Mouse (Mus musculus): ENCODE measurements around the gene Cul7.
A peak's percentile ranks its signal among the peaks of the same experiment; 100 is the strongest.

Cul7 gene

DNA sequence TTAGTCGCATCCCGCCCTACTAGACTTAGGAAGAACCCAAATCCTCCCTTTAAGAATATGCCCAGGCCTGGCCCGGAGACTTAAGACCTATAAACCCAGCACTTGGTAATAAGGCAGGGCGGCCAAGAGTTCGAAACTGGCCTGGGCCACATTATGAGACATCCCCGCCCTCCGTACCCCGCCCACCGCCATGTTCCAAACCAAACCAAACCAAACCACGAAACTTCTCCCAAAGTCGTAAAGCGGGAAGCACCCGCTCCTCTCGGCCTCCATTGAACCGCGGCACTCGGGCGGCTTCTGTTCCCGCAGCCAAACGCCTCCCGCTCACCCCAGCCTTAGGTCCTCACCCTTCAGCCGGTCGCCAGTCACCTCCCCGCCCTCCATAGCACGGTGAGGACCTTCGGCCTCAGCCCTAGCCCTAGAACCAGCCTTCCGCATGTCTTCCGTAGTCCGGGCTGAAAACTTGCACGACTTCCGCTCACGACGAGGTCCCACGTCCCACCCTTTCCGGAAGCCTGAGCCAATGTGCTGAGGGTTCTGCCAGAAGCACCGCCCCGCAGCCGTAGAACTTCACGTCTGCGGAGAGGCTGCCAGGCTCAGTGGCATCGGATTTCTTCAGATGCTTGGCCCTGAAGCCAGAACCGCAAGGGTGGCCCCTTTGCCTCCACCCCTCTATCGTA, 23.9 kb downstream of the Cul7 start, which contains the start of gene Rrp36:
Rrp36 (minus strand) TSS at position 503 of the 680 bp plus-strand sequence.
- peak; percentile 90 for DNase-seq (ENCODE audit: extremely low spot score, low spot score)

DNA sequence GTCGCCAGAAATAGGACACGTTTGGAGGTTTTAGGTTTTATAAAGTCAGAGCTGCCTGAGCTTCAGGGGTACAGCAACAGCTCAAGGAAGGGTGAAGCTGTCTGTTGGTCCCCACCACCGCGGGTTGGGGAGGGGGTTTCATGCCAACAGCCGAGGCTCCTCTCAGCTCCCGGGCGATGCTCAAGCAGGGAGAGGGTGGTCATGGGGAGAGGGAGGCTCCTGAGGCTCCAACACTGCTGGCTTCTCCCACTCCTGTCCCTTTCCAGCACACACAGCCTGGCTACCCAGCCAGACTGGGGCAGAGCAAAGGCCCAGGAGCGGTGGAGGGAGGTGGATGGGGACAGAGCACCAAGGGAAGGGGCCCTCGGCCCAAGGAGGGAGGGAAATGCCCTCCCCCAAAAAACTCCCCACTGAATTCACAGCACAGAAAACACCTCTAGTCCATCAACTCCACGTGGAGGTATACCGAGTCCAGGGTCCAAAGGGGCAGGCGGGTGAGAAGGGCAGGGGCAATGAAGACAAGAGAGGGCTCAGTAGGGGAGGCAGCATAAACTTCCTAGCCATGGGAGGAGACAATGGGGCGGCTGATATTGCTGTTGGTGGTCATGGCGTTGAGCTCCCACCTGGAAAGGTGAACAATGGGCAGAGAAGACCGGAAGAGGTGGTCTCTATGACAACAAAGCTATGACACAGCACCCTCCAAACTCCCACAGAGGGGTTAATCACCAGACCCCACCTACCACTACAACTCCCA, 24.6 kb downstream of the Cul7 start:
- DNase-seq (ENCODE audit: extremely low spot score, low spot score): no peak

DNA sequence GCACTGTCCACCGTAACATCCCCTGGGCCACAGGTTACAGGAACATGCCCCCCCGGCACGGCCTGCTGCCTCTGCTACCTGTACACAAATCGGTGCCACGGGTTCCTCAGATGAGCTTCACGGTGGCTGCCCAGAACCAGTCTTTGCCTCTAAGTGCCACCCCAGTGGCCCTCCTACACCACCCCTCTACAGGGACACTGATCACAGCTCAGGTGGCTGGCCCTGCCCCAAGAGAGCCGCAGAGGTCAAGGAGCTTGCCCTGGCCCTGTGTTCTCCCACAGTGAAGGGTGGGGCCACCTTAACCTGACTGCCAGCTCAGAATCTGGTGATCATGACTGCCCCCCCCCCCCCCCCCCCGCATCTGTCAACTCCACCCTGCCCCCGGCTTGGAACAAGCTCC, 28.3 kb downstream of the Cul7 start, which contains the start of gene Mea1:
Mea1 (plus strand) TSS at position 378 of the 400 bp plus-strand sequence.
- DNase-seq (ENCODE audit: extremely low spot score, low spot score): no peak

DNA sequence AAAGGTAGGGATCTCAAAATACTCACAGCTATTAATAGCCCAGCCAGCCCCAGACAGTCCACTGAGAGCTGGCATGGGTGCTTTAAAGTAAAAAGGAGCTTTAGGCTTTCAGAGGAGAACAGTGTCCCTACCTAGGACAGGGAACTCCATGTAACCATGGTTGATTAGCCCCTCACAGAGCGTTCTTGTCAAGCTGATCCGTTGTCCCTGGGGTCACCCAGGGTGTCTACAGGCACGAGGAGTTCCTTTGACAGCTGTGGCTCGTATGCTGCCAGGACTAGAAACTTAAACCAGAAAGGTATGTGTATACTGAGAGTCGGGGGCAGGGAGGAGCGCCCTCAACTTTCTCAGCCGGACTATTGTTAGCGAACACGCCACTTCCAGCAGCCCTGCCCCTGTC, 28.8 kb downstream of the Cul7 start:
- DNase-seq (ENCODE audit: extremely low spot score, low spot score): no peak

DNA sequence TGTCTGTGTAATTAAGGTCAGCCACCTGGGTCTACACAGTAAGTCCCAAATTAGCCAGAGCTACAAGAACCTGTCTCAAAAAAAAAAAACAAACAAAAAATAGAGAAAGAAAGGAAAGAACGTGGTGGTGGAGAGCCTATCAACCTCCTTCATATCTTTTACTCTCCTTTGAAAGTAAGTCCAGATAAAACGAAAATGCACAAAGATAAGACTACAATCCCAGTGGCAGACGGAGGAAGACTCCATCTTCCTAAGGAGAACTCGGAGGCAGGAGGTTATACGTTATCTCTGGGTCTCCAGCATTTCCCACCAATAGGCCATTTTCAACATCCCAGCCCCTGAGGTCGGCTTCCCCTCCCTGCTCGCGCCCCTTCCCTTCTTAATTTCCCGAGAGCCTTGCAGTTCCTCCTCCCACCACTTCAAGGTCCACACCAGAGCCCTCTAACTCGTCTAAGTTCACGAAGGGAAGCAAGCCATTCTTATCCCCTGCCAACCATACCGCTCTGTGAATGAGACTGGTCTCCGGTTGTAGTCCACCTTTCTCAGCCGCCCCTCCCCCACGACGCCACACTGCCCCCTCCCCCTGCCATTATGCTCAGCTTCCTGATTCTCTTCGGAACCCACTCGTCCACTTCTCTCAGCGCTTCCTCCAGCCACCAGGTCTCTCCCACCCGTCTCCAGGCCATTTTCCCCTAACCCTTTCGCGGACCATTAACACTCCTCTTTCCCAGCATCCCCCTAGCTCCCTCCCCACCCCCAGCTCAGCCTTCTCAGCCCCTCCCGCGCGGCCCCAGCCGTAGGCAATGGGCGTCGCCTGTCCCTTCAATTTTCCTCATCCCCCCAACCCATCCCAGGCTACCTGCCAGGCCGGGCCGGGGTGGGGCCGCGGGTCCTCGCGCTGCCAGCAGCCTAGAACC, 30.0 kb downstream of the Cul7 start:
- DNase-seq (ENCODE audit: extremely low spot score, low spot score): no peak

DNA sequence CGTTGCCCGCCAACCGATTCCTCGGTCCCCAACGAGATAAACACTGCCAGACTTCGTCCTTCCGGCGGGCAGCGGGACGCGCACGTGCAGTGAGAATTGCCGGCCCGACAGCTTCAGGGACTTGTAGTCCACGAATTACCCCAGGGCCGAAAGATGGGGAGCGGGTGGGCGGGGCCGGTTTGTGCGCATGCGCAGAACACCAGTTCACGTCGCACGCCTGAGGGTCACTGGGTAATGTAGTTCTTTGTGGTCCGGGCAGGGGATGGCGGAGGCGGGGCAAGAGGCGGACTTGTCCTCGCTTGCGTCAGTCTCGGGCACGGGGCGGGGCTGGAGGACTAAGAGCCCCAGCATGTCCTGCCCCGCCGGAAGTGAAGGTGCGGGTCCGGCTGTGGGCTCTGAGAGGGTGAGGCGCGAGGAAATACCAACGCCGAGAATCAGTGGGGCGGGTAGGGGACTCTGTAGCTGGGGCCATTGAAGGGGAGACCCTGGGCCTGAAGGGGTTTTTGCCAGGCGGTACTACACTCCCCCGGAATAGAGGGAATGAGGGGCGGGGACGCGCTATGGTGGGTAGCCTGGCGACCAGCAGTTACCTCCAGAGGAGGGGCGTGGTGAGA, 30.7 kb downstream of the Cul7 start, which contains the start of gene Klhdc3:
Klhdc3 (minus strand) TSS at position 155 of the 614 bp plus-strand sequence.
- DNase-seq (ENCODE audit: extremely low spot score, low spot score): peak; percentile 100

DNA sequence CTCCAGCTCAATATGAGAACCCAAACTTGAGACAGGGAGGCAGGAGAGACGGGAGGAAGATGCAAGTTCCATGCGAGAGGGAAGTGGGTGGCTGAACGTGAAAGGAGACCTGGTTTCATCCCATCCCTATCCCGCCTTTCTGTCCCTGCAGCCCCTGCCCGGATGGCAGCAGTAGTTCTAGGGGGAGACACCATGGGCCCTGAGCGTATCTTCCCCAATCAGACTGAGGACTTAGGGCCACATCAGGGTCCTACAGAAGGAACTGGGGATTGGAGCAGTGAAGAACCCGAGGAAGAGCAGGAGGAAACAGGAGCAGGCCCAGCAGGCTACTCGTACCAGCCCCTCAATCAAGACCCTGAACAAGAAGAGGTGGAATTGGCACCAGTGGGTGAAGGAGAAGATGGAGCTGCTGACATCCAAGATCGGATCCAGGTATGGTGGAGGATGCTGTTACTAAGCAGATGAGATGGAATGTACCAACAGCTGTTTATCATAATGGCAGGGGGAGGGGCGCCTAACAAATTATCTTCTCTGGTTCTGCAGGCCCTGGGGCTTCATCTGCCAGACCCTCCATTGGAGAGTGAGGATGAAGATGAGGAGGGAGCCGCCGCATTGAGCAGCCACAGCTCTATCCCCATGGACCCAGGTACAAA, 31.5 kb downstream of the Cul7 start:
- no peak for DNase-seq (ENCODE audit: extremely low spot score, low spot score)

DNA sequence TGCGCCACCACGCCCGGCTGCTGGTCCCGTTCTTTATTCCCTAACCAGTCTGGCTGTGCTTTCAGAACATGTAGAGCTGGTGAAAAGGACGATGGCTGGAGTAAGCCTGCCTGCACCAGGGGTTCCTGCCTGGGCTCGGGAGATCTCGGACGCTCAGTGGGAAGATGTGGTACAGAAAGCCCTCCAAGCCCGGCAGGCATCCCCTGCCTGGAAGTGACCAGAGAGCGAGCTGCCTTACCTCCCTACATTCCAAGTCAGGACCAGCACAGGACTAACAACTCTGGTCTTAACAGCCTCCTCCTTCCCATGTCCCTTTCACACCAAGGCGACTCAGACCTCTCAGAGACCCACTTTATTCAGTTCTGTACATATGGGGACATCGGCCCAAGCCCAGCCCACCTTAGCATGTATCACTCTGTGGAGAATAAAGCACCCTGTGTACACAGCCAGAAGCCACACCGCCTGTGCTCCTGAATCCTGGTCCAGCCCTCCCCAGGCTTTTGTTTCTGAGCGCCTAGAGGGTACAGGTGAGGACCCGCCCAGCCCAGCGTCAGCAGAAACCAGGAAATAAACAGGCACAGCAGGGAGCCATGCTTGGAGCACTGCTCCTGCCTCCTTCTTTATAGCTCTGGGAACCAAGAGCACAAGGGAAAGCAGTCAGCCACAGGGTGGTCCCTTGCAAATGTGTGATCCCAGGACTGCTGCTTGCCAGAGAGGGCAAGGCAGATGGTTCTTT, 32.7 kb downstream of the Cul7 start:
- DNase-seq (ENCODE audit: extremely low spot score, low spot score): no peak

DNA sequence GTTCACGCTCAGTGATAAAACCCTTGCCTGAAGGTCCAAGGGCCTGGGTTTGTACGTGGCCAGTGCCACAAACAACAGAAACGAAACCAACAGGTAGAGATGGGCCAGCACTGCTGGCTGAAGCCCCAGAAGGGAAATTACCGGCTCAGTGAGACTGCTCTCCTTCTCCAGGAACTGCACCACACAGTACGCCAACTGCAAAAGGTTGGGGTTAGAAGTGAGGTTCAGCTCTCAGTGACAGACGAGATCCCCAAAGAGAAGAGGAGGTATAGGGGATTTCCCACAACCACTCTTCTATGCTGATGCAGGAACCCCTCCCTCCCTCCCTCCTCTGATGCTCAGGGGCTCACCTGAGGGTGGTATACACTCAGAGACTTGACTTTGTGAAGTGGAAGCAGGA, 35.8 kb downstream of the Cul7 start:
- no peak for DNase-seq (ENCODE audit: extremely low spot score, low spot score)

DNA sequence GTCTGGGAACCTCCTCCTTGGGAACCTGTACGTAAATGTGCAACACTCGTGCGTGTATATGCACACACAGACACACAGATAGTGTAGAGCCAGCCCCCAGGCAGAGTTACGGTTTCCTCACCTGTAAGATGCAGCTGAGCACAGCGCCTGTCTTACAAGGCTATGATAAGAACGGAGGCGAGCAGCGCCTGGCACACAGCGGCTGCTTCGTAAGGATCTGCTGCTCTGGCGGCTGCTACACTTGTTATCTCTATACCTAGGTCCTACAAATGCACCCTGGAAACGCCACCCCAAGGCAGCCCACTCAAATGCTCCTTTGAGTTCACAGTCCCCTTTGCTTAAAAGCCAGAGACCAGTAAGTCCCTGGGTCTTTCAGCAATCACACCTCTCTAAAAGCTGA, 40.5 kb downstream of the Cul7 start:
- DNase-seq (ENCODE audit: extremely low spot score, low spot score): no peak

DNA sequence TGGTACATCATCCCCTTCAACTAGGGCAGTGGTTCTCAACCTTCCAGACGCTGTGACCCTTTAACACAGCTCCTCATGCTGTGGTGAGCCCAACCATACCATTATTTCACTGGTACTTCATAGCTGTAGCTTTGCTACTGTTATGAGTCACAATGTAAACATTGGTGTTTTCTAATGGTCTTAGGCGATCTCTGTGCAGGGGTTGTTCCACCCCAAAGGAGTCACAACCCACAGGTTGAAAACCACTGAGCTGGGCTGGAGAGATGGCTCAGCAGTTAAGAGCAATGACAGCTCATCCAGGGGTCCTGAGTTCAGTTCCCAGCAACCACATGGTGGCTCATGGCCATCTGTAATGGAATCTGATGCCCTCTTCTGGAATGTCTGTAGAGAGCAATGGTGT, 41.3 kb downstream of the Cul7 start:
- no peak for DNase-seq (ENCODE audit: extremely low spot score, low spot score)

DNA sequence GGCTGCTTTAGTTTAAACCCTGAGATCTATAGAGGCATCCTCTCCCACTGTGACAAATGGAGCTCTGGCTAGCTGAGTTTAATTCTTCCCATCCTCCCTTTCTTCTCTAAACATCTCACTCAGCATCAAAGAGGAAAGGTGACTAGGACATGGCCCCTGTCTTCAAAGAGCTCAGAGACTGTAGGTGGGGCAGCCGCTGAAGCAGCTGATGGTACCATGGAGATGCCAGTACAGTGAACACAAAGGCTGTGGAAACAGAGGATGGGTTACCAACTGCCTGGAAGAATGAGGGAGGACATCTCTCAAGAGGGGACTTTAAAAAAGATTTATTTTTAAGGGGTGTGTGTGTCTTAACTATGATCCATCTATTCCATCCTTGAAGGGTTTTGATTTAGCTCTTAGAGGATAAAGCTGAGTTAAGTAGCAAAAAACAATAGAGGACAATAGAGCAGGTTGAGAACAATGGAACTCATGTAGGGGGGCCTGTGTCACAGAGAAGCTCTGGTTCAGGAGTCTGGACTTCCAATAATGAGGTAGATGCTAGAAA, 44.5 kb downstream of the Cul7 start:
- no peak for DNase-seq (ENCODE audit: extremely low spot score, low spot score)

DNA sequence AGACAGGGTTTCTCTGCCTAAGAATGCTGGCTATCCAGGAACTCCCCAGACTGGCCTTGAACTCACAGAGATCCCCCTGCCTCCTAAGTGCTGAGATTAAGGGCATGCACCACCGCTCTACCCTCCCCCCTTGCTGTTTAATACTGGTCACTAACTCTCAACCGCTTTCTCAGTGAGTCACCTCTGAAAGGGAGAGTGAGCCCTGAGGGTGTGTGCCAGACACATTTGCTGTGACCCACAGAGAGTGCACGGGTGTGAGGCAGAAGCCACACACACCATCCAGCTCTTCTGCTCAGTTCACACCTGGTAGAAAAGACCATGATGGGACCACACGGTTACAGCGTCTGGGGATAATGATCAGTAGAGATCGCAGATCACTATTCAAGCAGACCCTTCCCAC, 48.4 kb downstream of the Cul7 start:
- DNase-seq (ENCODE audit: extremely low spot score, low spot score): no peak

DNA sequence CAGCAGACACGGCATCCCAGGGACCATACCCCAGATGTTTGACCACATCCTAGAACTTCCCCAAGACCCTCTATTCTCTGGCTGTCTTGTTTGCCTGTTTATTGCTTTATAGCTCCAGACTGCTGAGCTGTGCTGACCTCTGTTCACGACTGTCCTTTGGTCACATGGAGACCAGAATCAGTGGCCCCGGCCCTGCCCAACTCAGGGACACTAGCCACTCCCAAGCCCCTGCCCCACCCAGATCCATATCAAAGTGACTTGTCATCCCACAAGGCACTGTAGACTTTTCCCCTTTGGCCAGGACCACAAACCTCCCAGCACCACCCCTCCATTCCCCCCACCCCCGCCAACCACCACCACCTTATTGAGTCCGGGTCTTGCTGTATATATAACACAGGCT, 49.1 kb downstream of the Cul7 start:
- DNase-seq (ENCODE audit: extremely low spot score, low spot score): no peak

DNA sequence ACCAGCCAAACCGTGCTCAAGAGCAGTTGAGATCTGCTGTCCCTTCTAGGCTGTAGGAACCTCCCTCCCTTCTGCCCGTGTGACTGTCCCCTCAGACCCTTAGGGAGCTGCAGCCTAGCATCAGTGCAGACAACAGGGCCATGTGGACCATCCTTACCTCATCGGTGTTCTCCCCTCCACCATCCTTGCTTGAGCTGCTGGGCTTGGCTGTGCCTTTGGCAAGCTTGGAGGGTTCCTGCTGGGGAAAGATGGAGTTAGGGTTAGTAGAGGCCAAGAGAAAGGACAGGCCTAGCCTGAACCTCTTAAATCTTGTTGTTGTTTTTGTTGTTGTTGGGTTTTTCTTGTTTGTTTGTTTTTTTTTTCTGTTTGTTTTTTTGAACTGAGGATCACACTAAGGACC, 49.8 kb downstream of the Cul7 start:
- no peak for DNase-seq (ENCODE audit: extremely low spot score, low spot score)

DNA sequence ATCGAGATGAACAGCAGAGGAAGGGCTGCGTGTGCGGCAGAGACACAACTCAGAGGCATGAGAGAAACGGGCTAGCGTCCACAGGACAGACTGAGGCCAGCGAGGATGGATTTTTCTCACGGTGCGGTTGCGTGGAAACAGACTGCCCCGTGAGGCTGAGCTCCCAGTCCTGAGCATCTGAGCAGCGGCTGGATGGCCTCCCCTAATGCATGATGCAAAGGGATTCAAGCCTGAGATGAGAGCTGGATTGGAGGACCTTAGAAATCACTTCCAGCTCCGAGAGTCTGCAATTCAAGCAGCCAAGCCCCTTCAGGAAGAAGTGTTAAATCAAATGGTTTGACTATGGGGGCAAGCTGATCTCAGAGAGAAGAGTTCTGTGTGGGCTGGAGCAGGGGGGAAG, 51.4 kb downstream of the Cul7 start:
- no peak for DNase-seq (ENCODE audit: extremely low spot score, low spot score)

DNA sequence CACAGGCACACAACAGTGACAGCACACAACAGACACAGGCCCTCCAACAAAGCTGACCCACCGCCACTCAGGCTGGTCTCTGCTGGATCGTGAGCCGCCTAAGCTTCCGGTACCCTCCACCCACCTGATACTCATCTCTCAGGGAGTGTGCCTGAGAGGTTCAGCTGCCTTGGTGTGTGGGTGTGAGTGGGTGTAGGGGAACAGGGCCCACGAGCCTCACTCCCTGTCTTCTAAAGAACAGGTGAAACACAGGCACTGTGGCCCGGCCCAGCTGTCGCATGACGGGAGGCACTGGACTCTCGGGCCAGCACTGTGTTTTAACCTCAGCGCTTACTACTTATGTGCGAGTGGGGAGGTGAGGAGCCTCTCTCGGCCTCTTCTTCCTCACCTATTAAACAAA, 52.0 kb downstream of the Cul7 start:
- no peak for DNase-seq (ENCODE audit: extremely low spot score, low spot score)

DNA sequence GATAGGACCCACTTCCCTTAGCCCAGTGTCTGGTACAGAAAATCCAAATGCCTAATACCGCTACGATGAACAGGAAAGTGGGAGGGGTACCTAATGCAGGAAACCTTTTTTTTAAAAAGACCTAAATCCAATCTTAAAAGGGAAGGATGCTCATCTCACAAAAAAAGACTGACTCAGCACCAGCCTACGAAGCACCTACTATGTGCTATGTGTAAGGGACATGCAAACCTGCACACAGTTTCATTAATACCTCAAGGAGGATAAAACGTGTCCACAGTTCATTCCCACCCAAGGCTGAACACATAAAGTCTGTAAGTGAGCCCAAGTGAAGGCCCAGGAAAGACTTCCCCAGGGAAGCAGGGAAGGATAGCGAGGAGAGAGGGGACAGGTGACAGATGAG, 52.4 kb downstream of the Cul7 start:
- no peak for DNase-seq (ENCODE audit: extremely low spot score, low spot score)

DNA sequence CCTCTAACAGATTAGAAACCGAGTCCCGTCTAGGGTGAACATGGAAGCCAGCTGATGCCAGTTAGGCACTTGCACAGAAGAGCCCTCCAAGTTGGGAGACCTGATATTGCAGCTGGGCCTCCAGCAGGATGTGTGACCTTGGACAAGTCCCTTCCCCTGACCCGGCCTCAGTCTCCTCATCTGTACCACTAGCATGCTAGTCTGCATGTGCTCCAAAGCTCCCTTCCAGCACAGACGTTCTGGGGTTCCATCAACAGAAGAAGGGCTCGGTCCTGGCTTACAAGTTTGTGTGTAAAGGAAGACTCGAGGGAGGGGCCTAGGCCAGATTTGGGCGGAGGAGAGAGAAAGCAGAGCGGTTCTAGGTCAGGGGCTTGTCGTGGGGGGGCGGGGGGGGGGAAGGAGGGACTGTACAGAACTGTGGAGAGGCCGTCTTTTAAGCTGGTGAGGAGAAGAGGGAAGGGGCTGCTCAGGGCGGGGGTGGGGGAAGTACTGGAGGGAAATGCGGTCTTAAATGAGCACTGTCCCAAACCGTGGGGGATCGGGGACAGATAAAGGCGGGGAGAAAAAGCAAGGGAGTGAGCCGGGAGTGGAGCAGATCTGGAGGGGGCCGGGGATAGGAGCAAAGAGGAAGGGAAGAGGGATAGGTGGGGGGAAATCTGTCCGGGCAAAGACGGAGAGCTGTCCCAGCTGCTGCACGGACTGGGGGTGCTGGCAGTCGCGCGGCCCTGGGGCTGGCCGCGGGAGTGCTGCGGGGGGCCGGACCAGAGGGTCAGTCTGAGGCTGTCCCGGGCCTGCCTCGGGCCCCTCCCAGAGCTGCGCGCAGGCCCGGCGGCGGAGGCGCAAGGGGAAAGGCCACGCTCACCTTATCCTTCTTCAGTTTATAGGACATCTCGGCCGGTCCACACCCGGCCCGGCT, 54.1 kb downstream of the Cul7 start:
- peak; percentile 31 for DNase-seq (ENCODE audit: extremely low spot score, low spot score)

Measured in neural tube, embryonic 10.5 days (tissue).